Mouse (Mus musculus) olfactory bulb, adult 2 months (tissue): Measurements from ENCODE around the gene Tlk1.

Source experiments
- CTCF ChIP-seq: fragments of 200-500 bp; IDR thresholded peaks from 2 replicates; pipeline ENCODE4 v1.5.1; 2012; ENCODE audit warnings: low read depth, mild to moderate bottlenecking, low read length, moderate library complexity; ENCODE audit not compliant: insufficient read depth
- POLR2A ChIP-seq: fragments of 200-500 bp; IDR thresholded peaks from 2 replicates; pipeline ENCODE4 v1.6.1; 2012; ENCODE audit warnings: mild to moderate bottlenecking, low read depth, low read length, moderate library complexity; ENCODE audit not compliant: insufficient read depth

DNA sequence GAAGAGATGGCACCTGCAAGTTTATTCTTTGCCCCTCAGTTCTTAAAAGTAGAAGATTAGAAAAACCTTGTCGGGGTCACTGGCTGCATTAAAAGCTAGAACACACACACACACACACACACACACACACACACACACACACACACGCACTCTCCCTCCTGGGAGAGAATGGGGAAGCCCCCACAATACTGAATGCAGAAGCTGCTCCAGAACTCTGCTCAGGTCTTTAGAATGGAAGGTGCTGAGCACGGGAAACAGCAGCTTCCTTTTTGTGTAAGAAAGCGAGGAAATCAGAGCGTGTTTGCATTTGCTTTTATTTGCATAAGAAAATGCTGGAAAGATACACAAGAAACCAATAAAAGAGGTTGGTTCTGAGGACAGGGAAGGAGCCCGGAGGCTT, 45.3 kb upstream of the Tlk1 start:
- no peak for TF ChIP-seq CTCF
- no peak for TF ChIP-seq POLR2A
